Mouse (Mus musculus) spleen, adult 2 months (tissue): Measurements from ENCODE around the gene Uqcr11.

Experiments used
- CTCF ChIP-seq: fragments of 200-500 bp; IDR thresholded peaks from 2 replicates; pipeline ENCODE4 v1.5.1; 2011; ENCODE audit warnings: mild to moderate bottlenecking, inconsistent platforms; ENCODE audit not compliant: insufficient read depth, insufficient read length, insufficient replicate concordance; ENCODE audit errors: extremely low read depth
- POLR2A ChIP-seq: fragments of 200-500 bp; IDR thresholded peaks from 2 replicates; pipeline ENCODE4 v1.6.1; 2011; ENCODE audit warnings: low read depth, low read length, inconsistent platforms

GRCm38 (mm10) chr10:80429800-80430199 lies 23.2 kb upstream of the Uqcr11 start:
- no peak for TF ChIP-seq CTCF
- TF ChIP-seq POLR2A, result no peak
